Mouse (Mus musculus) myocyte (in vitro differentiated cells): ENCODE data around the gene Xkr7. TPM values are rescaled to one million over a fixed set of nuclear protein-coding genes. Genes with fewer than 3 reads are reported as not detected.

Experiments
- H3K27me3 ChIP-seq: one replicate; pipeline ENCODE4 v1.6.1; 2011; ENCODE audit not compliant: control insufficient read depth, insufficient read depth, insufficient read length
- H3K36me3 ChIP-seq: one replicate; pipeline ENCODE4 v1.6.1; 2011; ENCODE audit not compliant: control insufficient read depth, insufficient read depth
- H3K4me2 ChIP-seq: one replicate; pipeline ENCODE4 v1.6.1; 2011; ENCODE audit warnings: low read depth, control low read depth
- H3K4me3 ChIP-seq: one replicate; pipeline ENCODE4 v1.5.1; 2011; ENCODE audit warnings: mild to moderate bottlenecking, control low read depth, moderate library complexity
- H3K79me2 ChIP-seq: one replicate; pipeline ENCODE4 v1.6.1; 2011; ENCODE audit not compliant: control insufficient read depth, insufficient read depth
- H3ac ChIP-seq: one replicate; pipeline ENCODE4 v1.6.1; 2011; ENCODE audit not compliant: control insufficient read depth, insufficient read length
- CEBPB ChIP-seq: IDR thresholded peaks from 2 replicates; pipeline ENCODE4 v1.6.1; 2011; ENCODE audit warnings: mild to moderate bottlenecking, moderate library complexity; ENCODE audit not compliant: poor library complexity, insufficient read depth, severe bottlenecking
- E2F4 ChIP-seq: IDR thresholded peaks from one replicate; pipeline ENCODE4 v1.6.1; 2011; ENCODE audit warnings: mild to moderate bottlenecking, control low read depth, moderate library complexity; ENCODE audit not compliant: insufficient read depth
- MAX ChIP-seq: IDR thresholded peaks from one replicate; pipeline ENCODE4 v1.6.1; 2011; ENCODE audit warnings: low read depth, mild to moderate bottlenecking, control low read depth
- MYOD1 ChIP-seq, 3 experiments: IDR thresholded peaks; one replicate each; pipeline ENCODE4 v1.6.1; 2011; ENCODE audit warnings: control low read depth in 2 of 3, low read depth in 2 of 3, mild to moderate bottlenecking in 2 of 3, moderate library complexity in 1 of 3; ENCODE audit not compliant: insufficient read length in 2 of 3, control insufficient read depth in 1 of 3
- MYOG ChIP-seq, 3 experiments: IDR thresholded peaks; one replicate each; pipeline ENCODE4 v1.6.1; 2011; ENCODE audit warnings: control low read depth in 2 of 3, low read depth in 2 of 3, mild to moderate bottlenecking in 2 of 3; ENCODE audit not compliant: insufficient read length in 2 of 3, control insufficient read depth in 1 of 3, insufficient read depth in 1 of 3
- POLR2A ChIP-seq: IDR thresholded peaks from one replicate; pipeline ENCODE4 v1.6.1; 2011; ENCODE audit warnings: low read depth, mild to moderate bottlenecking, control low read depth, moderate library complexity; ENCODE audit not compliant: insufficient read length
- POLR2AphosphoS2 ChIP-seq: IDR thresholded peaks from one replicate; pipeline ENCODE4 v1.6.1; 2011; ENCODE audit warnings: low read depth, control low read depth; ENCODE audit not compliant: insufficient read length
- REST ChIP-seq: IDR thresholded peaks from one replicate; pipeline ENCODE4 v1.6.1; 2011; ENCODE audit warnings: mild to moderate bottlenecking, control low read depth, moderate library complexity; ENCODE audit not compliant: insufficient read depth, insufficient read length
- SRF ChIP-seq: IDR thresholded peaks from one replicate; pipeline ENCODE4 v1.6.1; 2011; ENCODE audit warnings: low read depth; ENCODE audit not compliant: control insufficient read depth, insufficient read length
- TCF12 ChIP-seq: IDR thresholded peaks from one replicate; pipeline ENCODE4 v1.6.1; 2011; ENCODE audit warnings: mild to moderate bottlenecking, control low read depth; ENCODE audit not compliant: poor library complexity, insufficient read depth, severe bottlenecking
- TCF3 ChIP-seq: IDR thresholded peaks from one replicate; pipeline ENCODE4 v1.6.1; 2011; ENCODE audit warnings: low read depth, control low read depth; ENCODE audit not compliant: insufficient read length
- USF1 ChIP-seq: IDR thresholded peaks from one replicate; pipeline ENCODE4 v1.6.1; 2011; ENCODE audit warnings: low read depth, mild to moderate bottlenecking, control low read depth, moderate library complexity
- polyA plus RNA-seq: library from polyadenylated mRNA; unstranded; fragments of >200 nt; fragmentation: generic; extraction: Trizol; gene quantifications from one replicate; pipeline ENCODE4 v1.2.1, GENCODE M21; 2012; ENCODE audit warnings: missing spikeins

The Xkr7 gene
- polyA plus RNA-seq, 1 experiment = not detected

DNA sequence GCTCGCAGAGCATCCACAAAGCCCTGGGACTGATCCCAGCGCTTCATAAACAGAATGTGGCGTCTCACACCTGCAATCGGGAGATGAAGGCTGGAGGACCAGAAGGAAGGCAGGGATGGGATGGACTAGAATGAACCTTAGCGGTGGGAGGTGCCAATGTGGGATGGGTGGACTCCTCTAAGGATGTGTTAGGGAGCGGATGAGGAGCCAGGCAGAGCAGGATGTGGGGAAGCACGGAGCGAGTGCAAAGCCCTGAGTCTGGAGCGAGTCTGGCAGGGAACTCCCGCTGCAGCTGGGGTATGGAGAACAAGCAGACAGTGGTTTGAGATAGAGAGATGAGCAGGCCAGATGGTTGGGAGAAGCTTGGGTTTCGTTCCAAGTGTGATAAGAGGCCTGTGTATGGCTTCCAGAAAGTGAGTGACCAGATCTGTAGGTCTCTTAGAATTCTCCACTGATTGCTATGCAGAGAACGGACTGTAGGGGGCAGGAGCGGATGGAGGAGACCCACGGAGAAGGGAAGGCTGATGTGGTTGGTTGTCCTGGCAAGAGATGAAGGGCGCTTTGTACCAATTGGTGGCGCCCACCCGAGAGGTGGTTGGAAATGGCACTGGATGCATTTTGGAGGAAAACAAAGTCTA is 16.3 kb downstream of the Xkr7 start:
- Histone ChIP-seq H3K4me2 (no peak overlapping the region), H3K79me2 (no peaks in the 10 kb centered on the region), H3ac (no peak overlapping the region), H3K36me3 (no peaks in the 10 kb centered on the region), H3K27me3 (peaks cover 56% of the 10 kb centered on the region), H3K4me3 (no peak overlapping the region)
- TF ChIP-seq TCF12 = no peak
- TF ChIP-seq MAX = no peak
- no peak for TF ChIP-seq MYOD1 (IDR thresholded peaks at IDR 0.05; ENCODE audit: control insufficient read depth in 1 of 3, insufficient read length in 2 of 3, low read depth in 2 of 3)

GRCm38 (mm10) chr2:153049288-153049996 is 17.8 kb downstream of the Xkr7 start:
- Histone ChIP-seq H3ac (no peak overlapping the region), H3K27me3 (peaks cover 70% of the 10 kb centered on the region), H3K79me2 (no peaks in the 10 kb centered on the region), H3K4me3 (no peak overlapping the region), H3K36me3 (no peaks in the 10 kb centered on the region), H3K4me2 (no peak overlapping the region)
- TF ChIP-seq POLR2A (no peak), TCF12 (no peak), E2F4 (no peak), REST (no peak), MYOD1 (IDR thresholded peaks at IDR 0.05; ENCODE audit: control insufficient read depth in 1 of 3, insufficient read length in 2 of 3, low read depth in 2 of 3) (no peak), TCF3 (no peak), USF1 (no peak), POLR2AphosphoS2 (no peak), SRF (no peak)

DNA sequence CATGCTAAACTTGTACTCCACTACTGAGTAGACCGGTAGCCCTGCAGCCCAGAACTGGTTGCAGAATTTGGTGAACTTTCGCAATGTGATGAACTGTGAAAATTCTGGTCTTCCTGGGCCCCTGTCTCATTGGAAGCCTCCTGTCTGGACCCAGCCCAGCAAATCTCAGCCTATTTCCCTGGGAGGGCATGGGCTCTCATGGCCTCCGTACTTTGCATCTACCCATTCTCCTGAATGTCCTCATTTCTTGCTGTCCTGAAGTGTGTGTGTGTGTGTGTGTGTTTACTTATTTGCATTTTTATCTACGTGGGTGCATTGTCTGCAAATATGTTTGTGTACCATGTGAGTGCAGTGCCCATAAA is 18.3 kb downstream of the Xkr7 start:
- Histone ChIP-seq H3K4me2 (no peak overlapping the region), H3K4me3 (no peak overlapping the region), H3K27me3 (peaks cover 74% of the 10 kb centered on the region), H3ac (no peak overlapping the region), H3K36me3 (no peaks in the 10 kb centered on the region), H3K79me2 (no peaks in the 10 kb centered on the region)
- TF ChIP-seq E2F4 (no peak), TCF12 (no peak), SRF (no peak), CEBPB (no peak), USF1 (no peak), POLR2AphosphoS2 (no peak), TCF3 (no peak), POLR2A (no peak), MYOG (IDR thresholded peaks at IDR 0.05; ENCODE audit: control insufficient read depth in 1 of 3, insufficient read depth in 1 of 3, insufficient read length in 2 of 3, low read depth in 2 of 3) (no peak), MYOD1 (IDR thresholded peaks at IDR 0.05; ENCODE audit: control insufficient read depth in 1 of 3, insufficient read length in 2 of 3, low read depth in 2 of 3) (no peak)

- no peak overlapping the region for H3ac ChIP-seq
- no peak for TF ChIP-seq POLR2AphosphoS2
- TF ChIP-seq POLR2A = no peak
- TF ChIP-seq TCF3 = no peak
- TF ChIP-seq USF1 = no peak
- TF ChIP-seq MYOG (IDR thresholded peaks at IDR 0.05; ENCODE audit: control insufficient read depth in 1 of 3, insufficient read depth in 1 of 3, insufficient read length in 2 of 3, low read depth in 2 of 3) = no peak
- TF ChIP-seq CEBPB = no peak
- no peak for TF ChIP-seq MAX
- TF ChIP-seq REST = no peak
- no peak for TF ChIP-seq SRF
- no peak for TF ChIP-seq E2F4
- no peak for TF ChIP-seq MYOD1 (IDR thresholded peaks at IDR 0.05; ENCODE audit: control insufficient read depth in 1 of 3, insufficient read length in 2 of 3, low read depth in 2 of 3)
- TF ChIP-seq TCF12 = no peak
- peaks cover 67% of the 10 kb centered on the region for H3K27me3 ChIP-seq
- no peak overlapping the region for H3K4me2 ChIP-seq
- no peaks in the 10 kb centered on the region for H3K79me2 ChIP-seq
- no peaks in the 10 kb centered on the region for H3K36me3 ChIP-seq
- no peak overlapping the region for H3K4me3 ChIP-seq
Measured at GRCm38 (mm10) chr2:153051095-153051494, 19.4 kb downstream of the Xkr7 start.

- H3K36me3 ChIP-seq = no peaks in the 10 kb centered on the region
- TF ChIP-seq SRF = no peak
- TF ChIP-seq MYOD1 (IDR thresholded peaks at IDR 0.05; ENCODE audit: control insufficient read depth in 1 of 3, insufficient read length in 2 of 3, low read depth in 2 of 3) = no peak
- no peak for TF ChIP-seq POLR2AphosphoS2
- no peak for TF ChIP-seq CEBPB
- no peak for TF ChIP-seq POLR2A
- TF ChIP-seq REST = no peak
- no peak for TF ChIP-seq MAX
- TF ChIP-seq TCF12 = no peak
- TF ChIP-seq USF1 = no peak
- no peak for TF ChIP-seq MYOG (IDR thresholded peaks at IDR 0.05; ENCODE audit: control insufficient read depth in 1 of 3, insufficient read depth in 1 of 3, insufficient read length in 2 of 3, low read depth in 2 of 3)
- TF ChIP-seq E2F4 = no peak
- no peak for TF ChIP-seq TCF3
- no peak overlapping the region for H3K4me2 ChIP-seq
- H3K27me3 ChIP-seq = peaks cover 66% of the 10 kb centered on the region
- H3K4me3 ChIP-seq = no peak overlapping the region
- no peaks in the 10 kb centered on the region for H3K79me2 ChIP-seq
- no peak overlapping the region for H3ac ChIP-seq
Measured at GRCm38 (mm10) chr2:153051537-153051936, 19.9 kb downstream of the Xkr7 start.
